Mouse (Mus musculus) midbrain, embryonic 16.5 days (tissue): Measurements from ENCODE around the gene Pip4k2a. TPM values are rescaled to one million over a fixed set of nuclear protein-coding genes. Genes with fewer than 3 reads are reported as not detected.

Experiments
- ATAC-seq: fragments of 200-750 bp; cut with Nextera tagmentation; 2 replicates; pipeline ENCODE4 v1.8.0; 2017; ENCODE audit warnings: moderate TSS enrichment
- H3K27ac ChIP-seq: fragments of 300-500 bp; sonication (generic); 2 replicates; pipeline ENCODE4 v1.5.1; 2014; ENCODE audit warnings: mild to moderate bottlenecking, low read length, mixed read lengths
- H3K27me3 ChIP-seq: fragments of 300-500 bp; sonication (generic); 2 replicates; pipeline ENCODE4 v1.6.1; 2014; ENCODE audit warnings: low read depth, low read length, mixed read lengths; ENCODE audit not compliant: control insufficient read depth, insufficient read depth
- H3K36me3 ChIP-seq: fragments of 300-500 bp; sonication (generic); 2 replicates; pipeline ENCODE4 v1.6.1; 2014; ENCODE audit warnings: mild to moderate bottlenecking, low read length, moderate library complexity, mixed read lengths; ENCODE audit not compliant: control insufficient read depth, insufficient read depth
- H3K4me1 ChIP-seq: fragments of 300-500 bp; sonication (generic); 2 replicates; pipeline ENCODE4 v1.6.1; 2014; ENCODE audit warnings: mild to moderate bottlenecking, low read length, mixed read lengths; ENCODE audit not compliant: control insufficient read depth, insufficient read depth
- H3K4me2 ChIP-seq: fragments of 300-500 bp; sonication (generic); 2 replicates; pipeline ENCODE4 v1.6.1; 2014; ENCODE audit warnings: mild to moderate bottlenecking, low read length, mixed read lengths
- H3K4me3 ChIP-seq: fragments of 300-500 bp; sonication (generic); 2 replicates; pipeline ENCODE4 v1.5.1; 2014; ENCODE audit warnings: low read depth, mild to moderate bottlenecking, low read length, moderate library complexity, mixed read lengths
- H3K9ac ChIP-seq: fragments of 300-500 bp; sonication (generic); 2 replicates; pipeline ENCODE4 v1.6.1; 2014; ENCODE audit warnings: low read depth, low read length, mixed read lengths
- H3K9me3 ChIP-seq: fragments of 300-500 bp; sonication (generic); replicated peaks from 2 replicates; pipeline ENCODE4 v1.6.1; 2014; ENCODE audit warnings: mild to moderate bottlenecking, low read length, mixed read lengths; ENCODE audit not compliant: control insufficient read depth, poor library complexity, severe bottlenecking
- WGBS: fragments of 180-500 bp; shearing (Covaris S2); extraction: QIAGEN DNeasy Blood & Tissue Kit; methylation state at CpG from one replicate; pipeline ENCODE4 v1.1.7; 2014; 5-methylcytosine and 5-hydroxymethylcytosine counted together
- polyA plus RNA-seq: library from polyadenylated mRNA; unstranded; fragments of >200 nt; fragmentation: Nextera tagmentation; extraction: Ambion mirVana; gene quantifications from 2 replicates; pipeline ENCODE4 v1.2.1, GENCODE M21; 2015

The Pip4k2a gene
- polyA plus RNA-seq, 1 experiment from 2014 or later: 10.0 TPM

DNA sequence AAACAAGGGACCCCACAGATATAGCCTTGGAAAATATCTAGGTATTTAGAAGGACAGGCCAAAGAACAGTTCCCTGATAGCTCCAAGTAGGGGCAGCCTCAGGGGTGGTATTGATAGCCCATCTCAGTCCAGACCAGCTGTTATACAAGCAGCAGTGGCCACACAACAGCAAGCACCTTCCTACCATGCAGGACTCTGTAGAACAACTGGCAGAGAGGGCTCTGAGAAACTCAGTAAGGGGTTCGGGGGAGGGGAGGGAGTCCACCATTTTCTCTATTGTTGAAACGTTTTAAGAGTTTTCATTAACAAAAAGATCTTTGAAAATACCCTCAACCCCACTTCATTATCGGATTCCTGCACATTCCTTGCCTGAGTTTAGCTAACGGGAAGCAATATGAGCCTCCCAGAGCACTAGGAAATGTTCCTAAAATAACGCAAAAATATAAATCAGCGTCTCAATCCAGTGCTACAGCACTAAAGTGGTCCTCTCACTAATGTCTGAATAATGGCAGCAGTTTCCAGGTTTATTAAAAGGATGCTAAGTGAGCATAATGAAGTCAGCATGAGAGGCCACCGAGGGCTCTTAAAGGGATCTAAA is 37.5 kb downstream of the Pip4k2a start:
- H3K9ac ChIP-seq: no peak overlapping the region
- H3K27ac ChIP-seq: no peak overlapping the region
- 42% methylated on average over 7 of the region's 7 CpGs for WGBS
- H3K36me3 ChIP-seq: no peaks in the 10 kb centered on the region
- H3K4me2 ChIP-seq: no peak overlapping the region
- H3K9me3 ChIP-seq: no peaks in the 10 kb centered on the region
- no peaks in the 10 kb centered on the region for H3K27me3 ChIP-seq
- no peaks in the 10 kb centered on the region for H3K4me1 ChIP-seq
- no peak overlapping the region for H3K4me3 ChIP-seq
- ATAC-seq: no peak

GRCm38 (mm10) chr2:18959558-18959957 is 38.4 kb downstream of the Pip4k2a start:
- WGBS: 93% methylated on average over 5 of the region's 5 CpGs

DNA sequence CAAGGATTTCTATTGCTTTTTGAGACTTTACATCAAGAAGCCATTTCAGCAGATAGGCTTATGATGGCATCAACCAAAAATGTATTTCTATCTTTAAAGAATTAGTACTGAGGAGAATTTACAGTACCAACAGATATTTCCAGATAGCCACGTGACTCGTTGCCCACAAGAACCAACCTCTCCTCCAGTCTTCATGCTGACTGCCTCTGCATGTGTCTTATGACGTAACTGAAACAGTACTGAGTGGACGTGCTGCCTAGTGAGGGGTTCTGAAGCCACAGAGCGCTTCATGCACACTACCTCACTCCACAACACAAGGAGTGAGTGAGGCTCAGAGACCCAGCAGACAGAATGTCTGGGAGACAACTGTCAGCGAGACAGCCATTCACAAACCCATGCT is 38.9 kb downstream of the Pip4k2a start:
- no peaks in the 10 kb centered on the region for H3K9me3 ChIP-seq
- no peaks in the 10 kb centered on the region for H3K4me1 ChIP-seq
- no peaks in the 10 kb centered on the region for H3K36me3 ChIP-seq
- H3K27me3 ChIP-seq: no peaks in the 10 kb centered on the region
- no peak overlapping the region for H3K9ac ChIP-seq
- WGBS: 89% methylated on average over 6 of the region's 6 CpGs
- ATAC-seq: no peak
- H3K4me3 ChIP-seq: no peak overlapping the region
- no peak overlapping the region for H3K27ac ChIP-seq
- no peak overlapping the region for H3K4me2 ChIP-seq

More at GRCm38 (mm10) chr2:18959558-18959957, 38.4 kb downstream of the Pip4k2a start:
- ATAC-seq: no peak
- Histone ChIP-seq H3K27ac (no peak overlapping the region), H3K36me3 (no peaks in the 10 kb centered on the region), H3K4me2 (no peak overlapping the region), H3K4me1 (no peaks in the 10 kb centered on the region), H3K27me3 (no peaks in the 10 kb centered on the region), H3K4me3 (no peak overlapping the region), H3K9me3 (no peaks in the 10 kb centered on the region), H3K9ac (no peak overlapping the region)

- Histone ChIP-seq H3K4me2 (no peak overlapping the region), H3K4me3 (no peak overlapping the region), H3K9me3 (no peaks in the 10 kb centered on the region), H3K27me3 (no peaks in the 10 kb centered on the region), H3K27ac (no peak overlapping the region), H3K9ac (no peak overlapping the region), H3K4me1 (no peaks in the 10 kb centered on the region), H3K36me3 (no peaks in the 10 kb centered on the region)
- no peak for ATAC-seq
- WGBS: 95% methylated on average over 5 of the region's 5 CpGs
Observed at GRCm38 (mm10) chr2:18958501-18958900, 39.4 kb downstream of the Pip4k2a start.

- WGBS: 82% methylated on average over 9 of the region's 9 CpGs
Observed at GRCm38 (mm10) chr2:18958044-18958443, 39.9 kb downstream of the Pip4k2a start.

GRCm38 (mm10) chr2:18957459-18957858 is 40.5 kb downstream of the Pip4k2a start:
- no peak overlapping the region for H3K9ac ChIP-seq
- no peak overlapping the region for H3K27ac ChIP-seq
- H3K9me3 ChIP-seq: no peaks in the 10 kb centered on the region
- H3K4me2 ChIP-seq: no peak overlapping the region
- ATAC-seq: no peak
- no peaks in the 10 kb centered on the region for H3K4me1 ChIP-seq
- no peaks in the 10 kb centered on the region for H3K27me3 ChIP-seq
- no peaks in the 10 kb centered on the region for H3K36me3 ChIP-seq
- H3K4me3 ChIP-seq: no peak overlapping the region
- 94% methylated on average over 7 of the region's 7 CpGs for WGBS

More at GRCm38 (mm10) chr2:18958044-18958443, 39.9 kb downstream of the Pip4k2a start:
- Histone ChIP-seq H3K27me3 (no peaks in the 10 kb centered on the region), H3K4me1 (no peaks in the 10 kb centered on the region), H3K9ac (no peak overlapping the region), H3K36me3 (no peaks in the 10 kb centered on the region), H3K4me2 (no peak overlapping the region), H3K9me3 (no peaks in the 10 kb centered on the region), H3K27ac (no peak overlapping the region), H3K4me3 (no peak overlapping the region)
- no peak for ATAC-seq

GRCm38 (mm10) chr2:18956945-18957344 is 41.0 kb downstream of the Pip4k2a start:
- 52% methylated on average over 7 of the region's 7 CpGs for WGBS

DNA sequence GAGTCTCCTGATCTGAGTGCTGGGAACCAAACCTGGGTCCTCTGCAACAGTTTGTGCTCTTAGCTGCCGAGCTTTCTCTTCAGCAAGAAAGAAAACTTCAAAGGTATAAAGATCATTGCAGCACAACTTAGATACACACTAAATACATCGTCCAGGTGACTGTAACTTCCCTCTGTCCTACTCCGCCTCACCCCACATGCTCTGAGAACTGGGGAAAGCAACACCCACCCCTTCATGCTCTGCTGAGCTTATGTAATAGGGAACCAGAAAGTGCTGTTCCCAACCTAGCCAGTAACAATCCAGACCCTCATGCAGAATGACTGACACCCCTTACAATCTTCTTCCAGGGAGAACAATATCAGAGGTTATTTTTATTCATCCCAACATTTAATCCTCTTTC is 41.5 kb downstream of the Pip4k2a start:
- Histone ChIP-seq H3K27ac (no peak overlapping the region), H3K9me3 (no peaks in the 10 kb centered on the region), H3K4me3 (no peak overlapping the region), H3K27me3 (no peaks in the 10 kb centered on the region), H3K9ac (no peak overlapping the region), H3K36me3 (no peaks in the 10 kb centered on the region), H3K4me2 (no peak overlapping the region), H3K4me1 (no peaks in the 10 kb centered on the region)
- WGBS: 73% methylated on average over 3 of the region's 3 CpGs
- no peak for ATAC-seq

More at GRCm38 (mm10) chr2:18956945-18957344, 41.0 kb downstream of the Pip4k2a start:
- Histone ChIP-seq H3K27me3 (no peaks in the 10 kb centered on the region), H3K9ac (no peak overlapping the region), H3K4me1 (no peaks in the 10 kb centered on the region), H3K36me3 (no peaks in the 10 kb centered on the region), H3K4me2 (no peak overlapping the region), H3K4me3 (no peak overlapping the region), H3K9me3 (no peaks in the 10 kb centered on the region), H3K27ac (no peak overlapping the region)
- ATAC-seq: no peak

GRCm38 (mm10) chr2:18955671-18956070 is 42.3 kb downstream of the Pip4k2a start:
- no peaks in the 10 kb centered on the region for H3K27me3 ChIP-seq

More at GRCm38 (mm10) chr2:18955671-18956070, 42.3 kb downstream of the Pip4k2a start:
- no peaks in the 10 kb centered on the region for H3K9me3 ChIP-seq
- no peak overlapping the region for H3K4me2 ChIP-seq
- no peak overlapping the region for H3K4me3 ChIP-seq
- H3K4me1 ChIP-seq: no peaks in the 10 kb centered on the region
- no peaks in the 10 kb centered on the region for H3K36me3 ChIP-seq
- ATAC-seq: no peak
- 90% methylated on average over 13 of the region's 13 CpGs for WGBS
- H3K9ac ChIP-seq: no peak overlapping the region
- no peak overlapping the region for H3K27ac ChIP-seq
